Mouse (Mus musculus) stomach, embryonic 16.5 days (tissue): Measurements from ENCODE around the gene Zscan20. TPM values are rescaled to one million over a fixed set of nuclear protein-coding genes. Genes with fewer than 3 reads are reported as not detected.

Experiments used
- ATAC-seq: fragments of 200-750 bp; cut with Nextera tagmentation; 2 replicates; pipeline ENCODE4 v1.8.0; 2017; ENCODE audit warnings: moderate number of reproducible peaks, moderate TSS enrichment; ENCODE audit not compliant: insufficient read depth, low FRiP score
- H3K27ac ChIP-seq: fragments of 300-500 bp; sonication (generic); 2 replicates; pipeline ENCODE4 v1.5.1; 2014; ENCODE audit warnings: low read length
- H3K27me3 ChIP-seq: fragments of 300-500 bp; sonication (generic); 2 replicates; pipeline ENCODE4 v1.6.1; 2014; ENCODE audit warnings: low read length, control low read depth, mixed read lengths; ENCODE audit not compliant: control insufficient read depth, insufficient read depth
- H3K36me3 ChIP-seq: fragments of 300-500 bp; sonication (generic); 2 replicates; pipeline ENCODE4 v1.6.1; 2014; ENCODE audit warnings: low read length; ENCODE audit not compliant: control insufficient read depth, insufficient read depth
- H3K4me1 ChIP-seq: fragments of 300-500 bp; sonication (generic); 2 replicates; pipeline ENCODE4 v1.6.1; 2014; ENCODE audit warnings: low read length, control low read depth, mixed read lengths; ENCODE audit not compliant: control insufficient read depth, insufficient read depth
- H3K4me2 ChIP-seq: fragments of 300-500 bp; sonication (generic); 2 replicates; pipeline ENCODE4 v1.6.1; 2014; ENCODE audit warnings: low read depth, low read length, mixed read lengths
- H3K4me3 ChIP-seq: fragments of 300-500 bp; sonication (generic); replicated peaks from 2 replicates; pipeline ENCODE4 v1.5.1; 2014; ENCODE audit warnings: mild to moderate bottlenecking, low read length
- H3K9ac ChIP-seq: fragments of 300-500 bp; sonication (generic); 2 replicates; pipeline ENCODE4 v1.6.1; 2014; ENCODE audit warnings: low read length
- H3K9me3 ChIP-seq: fragments of 300-500 bp; sonication (generic); replicated peaks from 2 replicates; pipeline ENCODE4 v1.6.1; 2016; ENCODE audit warnings: low read length, control low read depth; ENCODE audit not compliant: control insufficient read depth
- WGBS: fragments of 180-500 bp; shearing (Covaris S2); extraction: QIAGEN DNeasy Blood & Tissue Kit; methylation state at CpG from one replicate; pipeline ENCODE4 v1.1.7; 2014; 5-methylcytosine and 5-hydroxymethylcytosine counted together
- polyA plus RNA-seq: library from polyadenylated mRNA; unstranded; fragments of >200 nt; fragmentation: Nextera tagmentation; extraction: Ambion mirVana; gene quantifications from 2 replicates; pipeline ENCODE4 v1.2.1, GENCODE M21; 2015

Zscan20 gene
- polyA plus RNA-seq, 1 experiment from 2014 or later = 3.3 TPM

- no peaks in the 10 kb centered on the region for H3K36me3 ChIP-seq
- H3K9ac ChIP-seq = no peak overlapping the region
- H3K9me3 ChIP-seq = no peaks in the 10 kb centered on the region
- H3K27me3 ChIP-seq = no peaks in the 10 kb centered on the region
- 24% methylated on average over 2 of the region's 2 CpGs for WGBS
- H3K4me1 ChIP-seq = no peaks in the 10 kb centered on the region
- no peak overlapping the region for H3K27ac ChIP-seq
- no peak overlapping the region for H3K4me2 ChIP-seq
- H3K4me3 ChIP-seq = no peak overlapping the region
- ATAC-seq = no peak
These were observed 66.5 kb downstream of the Zscan20 start for GRCm38 (mm10) chr4:128543378-128543777.

Other genes starting within 250 kb of the Zscan20 start
- 1.6 and 1.9 TPM in 2 replicates for gene Tlr12, start 8.5 kb upstream of the Zscan20 start, polyA plus RNA-seq
- 12.7 TPM in 2 replicates for gene Phc2, start 44.6 kb upstream of the Zscan20 start, polyA plus RNA-seq
- gene A3galt2, start 145.3 kb upstream of the Zscan20 start, polyA plus RNA-seq = 0.10 TPM in 2 replicates
- gene Zfp362, start 195.9 kb upstream of the Zscan20 start, polyA plus RNA-seq = 24.6 and 26.0 TPM in 2 replicates